Mouse (Mus musculus) G1E (cell line): ENCODE results near the gene Fbxo3.

ENCODE experiments used
- CTCF ChIP-seq: IDR thresholded peaks from 2 replicates; pipeline ENCODE4 v1.5.1; 2012; ENCODE audit warnings: low read depth, low read length, inconsistent platforms, mixed read lengths
- GATA1 ChIP-seq: IDR thresholded peaks from 2 replicates; pipeline ENCODE4 v1.6.1; 2012; ENCODE audit warnings: borderline replicate concordance, low read length, inconsistent platforms, mixed read lengths
- POLR2AphosphoS5 ChIP-seq: IDR thresholded peaks from 2 replicates; pipeline ENCODE4 v1.6.1; 2012; ENCODE audit warnings: low read depth, low read length, inconsistent platforms; ENCODE audit not compliant: insufficient replicate concordance

- TF ChIP-seq CTCF, result no peak
- TF ChIP-seq GATA1, result no peak
- TF ChIP-seq POLR2AphosphoS5, result no peak
Measured at GRCm38 (mm10) chr2:104043624-104044478, 16.3 kb downstream of the Fbxo3 start.
